Mouse (Mus musculus) lung, postnatal 4 days (tissue): Measurements from ENCODE around the gene Npc2.
A peak's percentile ranks its signal among the peaks of the same experiment; 100 is the strongest.

Experiments
- DNase-seq, 2 experiments: peaks; one replicate each; pipeline ENCODE4 v3.0.0; 2021

Gene Npc2

DNA sequence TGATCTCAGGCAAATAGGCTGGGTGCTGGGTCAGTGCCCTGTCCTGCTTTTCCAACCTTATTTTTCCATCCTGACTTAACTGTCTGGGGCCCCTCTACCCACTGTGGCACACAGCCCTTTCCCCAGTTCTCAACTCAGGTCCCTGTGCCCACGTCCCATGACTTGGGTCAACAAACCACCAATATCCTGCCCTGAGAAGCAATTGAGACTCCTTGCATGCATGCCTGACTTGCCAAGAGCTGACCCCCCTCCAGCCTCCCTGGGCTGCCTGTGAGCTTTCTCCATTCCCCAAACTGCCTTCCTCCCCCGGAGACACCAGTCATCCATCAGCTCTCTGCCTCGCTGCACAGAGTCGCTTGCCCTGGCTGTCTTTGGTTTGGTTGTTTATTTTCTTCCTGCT lies 46.0 kb downstream of the Npc2 start:
- no peak for DNase-seq

DNA sequence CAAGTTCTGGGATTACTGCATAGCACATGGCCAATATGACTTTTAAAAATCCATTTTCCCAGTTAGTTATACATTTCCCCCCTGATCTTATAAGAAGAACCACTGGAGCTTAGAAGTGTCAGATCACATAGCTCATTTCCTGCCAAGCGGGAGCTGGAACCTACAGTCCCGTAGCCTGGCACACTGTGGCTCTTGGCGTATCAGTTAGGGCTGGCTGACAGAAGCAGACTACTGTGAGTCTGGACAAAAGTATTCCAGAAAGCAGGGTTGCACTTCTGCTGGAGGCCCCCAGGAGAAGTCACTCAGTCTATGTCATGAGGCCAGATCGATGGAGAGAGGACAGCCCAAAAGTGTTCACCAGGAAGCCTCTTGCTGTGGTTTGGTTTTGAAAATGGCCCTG lies 46.6 kb downstream of the Npc2 start:
- no peak for DNase-seq

DNA sequence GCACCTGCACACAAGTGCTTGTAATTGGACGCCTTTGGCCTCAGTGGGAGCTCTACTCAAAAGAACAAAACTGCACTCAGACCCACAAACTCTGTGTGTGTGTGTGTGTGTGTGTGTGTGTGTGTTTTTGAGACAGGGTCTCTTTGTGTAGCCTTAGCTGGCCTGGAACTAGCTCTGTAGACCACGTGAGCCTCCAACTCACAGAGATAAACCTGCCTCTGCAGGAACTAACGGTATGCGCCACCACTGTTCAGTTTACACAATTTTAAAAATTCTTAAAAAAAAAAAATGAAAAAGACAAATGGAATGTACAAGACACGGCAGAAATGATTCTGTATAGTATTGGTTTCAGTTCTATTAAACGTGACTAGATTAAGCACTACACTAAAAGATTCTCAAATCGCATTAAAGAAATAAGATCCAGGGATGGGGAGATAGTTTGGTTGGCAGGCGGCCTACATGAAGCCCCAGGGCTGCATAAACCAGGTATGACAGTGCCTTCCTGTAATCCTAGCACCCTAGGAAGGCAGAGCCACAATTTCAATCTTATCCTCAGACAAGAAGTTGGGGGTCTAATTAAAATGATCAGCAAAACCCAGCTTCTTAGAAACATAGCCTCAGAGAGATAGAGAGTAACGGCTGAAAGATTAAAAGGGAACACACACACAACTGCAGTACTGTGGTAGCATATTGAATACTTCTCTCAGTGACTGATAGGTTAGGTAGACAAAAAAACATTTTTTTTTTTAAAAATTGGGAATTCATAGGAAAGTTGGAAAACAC lies 54.3 kb downstream of the Npc2 start:
- no peak for DNase-seq

DNA sequence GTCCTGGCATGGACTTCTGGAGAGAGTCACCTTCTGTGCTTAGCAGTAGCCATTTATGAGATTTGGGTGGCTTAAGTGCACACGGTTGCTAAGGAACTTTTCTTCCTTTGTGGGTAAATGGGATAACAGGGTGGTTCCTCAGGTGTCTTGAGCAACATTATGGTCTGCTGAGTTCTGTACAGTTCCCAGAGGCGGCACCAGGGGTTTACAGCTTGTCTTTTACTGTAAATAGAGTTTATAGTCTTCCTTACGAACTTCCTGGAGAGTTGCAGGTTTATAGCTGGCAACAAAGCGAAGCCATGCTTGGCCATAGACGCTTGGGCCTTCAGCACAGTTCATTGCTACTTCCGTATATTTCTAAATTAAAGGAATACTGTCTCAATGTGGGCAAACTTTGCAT lies 58.4 kb downstream of the Npc2 start:
- DNase-seq = no peak

DNA sequence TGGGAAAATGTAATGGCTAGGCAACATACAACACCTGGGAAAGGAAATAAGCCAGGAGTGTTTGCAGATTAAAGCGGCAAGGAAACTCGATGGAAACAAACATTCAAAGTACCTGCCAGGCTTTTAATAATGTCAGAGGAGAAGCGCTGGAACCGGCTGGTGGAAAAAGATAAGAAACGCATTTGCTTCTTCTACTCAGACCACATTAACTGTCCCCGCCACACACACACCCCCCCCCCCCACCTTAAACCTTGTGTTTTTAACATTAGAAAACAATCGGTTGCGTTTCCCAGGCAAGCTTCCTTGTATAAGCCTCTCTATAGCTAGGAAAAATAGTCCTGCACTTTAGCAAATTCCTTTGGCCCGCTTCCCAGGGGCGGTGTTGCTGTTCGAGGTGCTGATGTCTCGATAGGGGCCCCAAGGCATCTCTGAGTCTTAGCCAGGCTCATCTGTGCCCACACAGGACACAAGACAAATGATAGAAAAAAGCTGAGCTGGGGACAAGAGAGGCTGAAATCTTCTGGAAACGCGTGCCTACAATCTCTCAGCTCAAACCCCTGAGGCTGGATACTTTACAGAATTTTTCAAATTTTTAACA lies 63.0 kb downstream of the Npc2 start:
- DNase-seq = peak; percentile 46 to 56

DNA sequence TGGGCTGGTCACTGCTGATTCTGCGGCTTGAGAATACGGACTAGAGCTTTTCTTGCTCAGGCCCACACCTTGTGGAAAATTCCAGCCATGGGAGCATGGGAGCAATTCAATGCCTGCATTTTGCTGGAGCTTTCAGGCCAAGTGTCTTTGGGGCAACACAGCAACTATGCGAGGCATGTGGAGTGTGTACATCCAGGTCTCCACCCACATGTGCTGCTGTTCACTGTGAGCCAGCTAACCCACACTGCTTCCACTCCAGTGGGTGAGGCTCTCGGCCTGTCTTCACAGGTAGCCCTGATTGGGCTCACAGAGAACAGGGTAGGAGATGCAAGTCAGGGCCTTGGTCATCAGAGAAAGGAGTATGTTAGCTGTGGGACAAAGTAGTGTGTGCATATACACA lies 65.1 kb downstream of the Npc2 start:
- peak; percentile 7 to 58 for DNase-seq

DNA sequence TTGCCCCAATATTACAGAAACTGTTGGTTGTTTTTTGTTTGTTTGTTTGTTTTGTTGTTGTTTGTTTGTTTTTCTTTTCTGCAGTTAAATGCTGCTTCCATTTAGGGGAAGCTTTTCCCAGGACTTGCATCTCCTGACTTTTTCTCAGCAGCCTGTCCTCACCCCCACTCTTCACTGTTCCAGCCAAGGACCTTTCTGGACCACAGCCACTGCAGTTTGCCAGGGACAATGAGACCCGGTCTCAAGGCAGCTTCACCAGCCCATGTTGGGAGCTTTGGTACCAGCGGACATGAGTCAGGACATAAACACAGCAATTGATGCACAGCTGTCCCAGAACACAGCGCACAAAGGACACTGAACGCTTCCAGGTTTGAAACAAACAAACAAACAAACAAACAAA lies 66.1 kb downstream of the Npc2 start:
- DNase-seq = no peak
